Mouse (Mus musculus) CH12.LX (cell line): ENCODE measurements at regions not wholly inside any gene's neighbourhood (a gene's known extent, or its start where the extent isn't known, plus 50 kb on each side); places are given as distances from the start of the nearest gene placed in this dataset.

Experiments used
- DNase-seq: peaks from one replicate; pipeline ENCODE4 v3.0.0-alpha.2; 2013; ENCODE audit errors: extremely low read depth
- H3K27ac ChIP-seq: 2 replicates; pipeline ENCODE4 v1.5.1; 2012; ENCODE audit warnings: low read depth, mild to moderate bottlenecking, control low read depth, moderate library complexity; ENCODE audit not compliant: insufficient read depth
- H3K27me3 ChIP-seq: replicated peaks from 2 replicates; pipeline ENCODE3; 2012; ENCODE audit warnings: inconsistent platforms
- H3K36me3 ChIP-seq, 2 experiments: replicated peaks in 1 of 2; 2 replicates each; pipeline versions ENCODE3 to v1.6.1; 2012; ENCODE audit warnings: inconsistent platforms in 1 of 2, low read length in 1 of 2, mild to moderate bottlenecking in 1 of 2, mixed read lengths in 1 of 2, moderate library complexity in 1 of 2; ENCODE audit not compliant: control insufficient read depth in 1 of 2, insufficient read depth in 1 of 2
- H3K4me1 ChIP-seq, 2 experiments: 2 replicates each; pipeline ENCODE4 v1.6.1; 2012; ENCODE audit warnings: inconsistent platforms in 1 of 2, moderate library complexity in 1 of 2; ENCODE audit not compliant: insufficient read depth in 2 of 2, control insufficient read depth in 1 of 2
- H3K4me2 ChIP-seq: 2 replicates; pipeline ENCODE4 v1.6.1; 2012; ENCODE audit warnings: low read depth, mild to moderate bottlenecking, control low read depth; ENCODE audit not compliant: poor library complexity, insufficient read depth, severe bottlenecking
- H3K4me3 ChIP-seq, 3 experiments: fragments of 150-350 bp in 1 of 3; sonication (generic) in 1 of 3; replicated peaks in 1 of 3; 2 replicates each; pipeline versions ENCODE3 to v1.5.1; 2011 to 2012; ENCODE audit warnings: low read depth in 2 of 3, low read length in 2 of 3, mild to moderate bottlenecking in 2 of 3, moderate library complexity in 2 of 3, control low read depth in 1 of 3, improper control_type of control experiment in 1 of 3, inconsistent platforms in 1 of 3, mixed read lengths in 1 of 3; ENCODE audit not compliant: poor library complexity in 1 of 3
- H3K79me2 ChIP-seq: replicated peaks from 2 replicates; pipeline ENCODE4 v1.6.1; 2012; ENCODE audit warnings: mild to moderate bottlenecking, moderate library complexity; ENCODE audit not compliant: control insufficient read depth, poor library complexity, insufficient read depth, severe bottlenecking; ENCODE audit errors: extremely low read depth
- H3K9ac ChIP-seq: 2 replicates; pipeline ENCODE4 v1.6.1; 2012; ENCODE audit warnings: low read depth, mild to moderate bottlenecking, control low read depth, moderate library complexity; ENCODE audit not compliant: insufficient read depth
- H3K9me3 ChIP-seq: replicated peaks from 2 replicates; pipeline ENCODE3; 2012; ENCODE audit warnings: low read length, inconsistent platforms, mixed read lengths
- BHLHE40 ChIP-seq: IDR thresholded peaks from 2 replicates; pipeline ENCODE4 v1.6.1; 2011; ENCODE audit warnings: mild to moderate bottlenecking, low read depth, low read length, improper control_type of control experiment
- CHD1 ChIP-seq: IDR thresholded peaks from 2 replicates; pipeline ENCODE4 v1.6.1; 2012; ENCODE audit warnings: low read depth, low read length, improper control_type of control experiment, inconsistent platforms
- CHD2 ChIP-seq: IDR thresholded peaks from 2 replicates; pipeline ENCODE4 v1.6.1; 2011; ENCODE audit warnings: low read length, improper control_type of control experiment
- ELF1 ChIP-seq: IDR thresholded peaks from 2 replicates; pipeline ENCODE4 v1.6.1; 2014; ENCODE audit warnings: low read depth, mild to moderate bottlenecking, inconsistent platforms, low read length, improper control_type of control experiment
- ETS1 ChIP-seq: conservative IDR thresholded peaks from 2 replicates; pipeline ENCODE4 v1.6.1; 2012; ENCODE audit warnings: low read depth, mild to moderate bottlenecking, inconsistent platforms, low read length, improper control_type of control experiment, moderate library complexity
- GABPA ChIP-seq: IDR thresholded peaks from 2 replicates; pipeline ENCODE4 v1.6.1; 2012; ENCODE audit warnings: low read depth, low read length, improper control_type of control experiment, inconsistent platforms; ENCODE audit not compliant: insufficient replicate concordance
- HCFC1 ChIP-seq: IDR thresholded peaks from 2 replicates; pipeline ENCODE4 v1.6.1; 2012; ENCODE audit warnings: low read depth, mild to moderate bottlenecking, inconsistent platforms, low read length, improper control_type of control experiment
- IRF4 ChIP-seq: IDR thresholded peaks from 2 replicates; pipeline ENCODE4 v1.6.1; 2014; ENCODE audit warnings: low read depth, mild to moderate bottlenecking, inconsistent platforms, low read length, improper control_type of control experiment
- JUN ChIP-seq: IDR thresholded peaks from 2 replicates; pipeline ENCODE4 v1.6.1; 2011; ENCODE audit warnings: low read depth, mild to moderate bottlenecking, low read length, improper control_type of control experiment, moderate library complexity; ENCODE audit not compliant: insufficient read depth
- JUND ChIP-seq: conservative IDR thresholded peaks from 2 replicates; pipeline ENCODE4 v1.6.1; 2011; ENCODE audit warnings: low read depth, low read length, improper control_type of control experiment
- KAT2A ChIP-seq: IDR thresholded peaks from 2 replicates; pipeline ENCODE4 v1.6.1; 2012; ENCODE audit warnings: low read length, improper control_type of control experiment, inconsistent platforms; ENCODE audit not compliant: insufficient replicate concordance
- MXI1 ChIP-seq: IDR thresholded peaks from 2 replicates; pipeline ENCODE4 v1.6.1; 2011; ENCODE audit warnings: mild to moderate bottlenecking, low read depth, low read length, improper control_type of control experiment
- NRF1 ChIP-seq: IDR thresholded peaks from 2 replicates; pipeline ENCODE4 v1.6.1; 2014; ENCODE audit warnings: low read depth, mild to moderate bottlenecking, inconsistent platforms, low read length, improper control_type of control experiment, moderate library complexity
- PAX5 ChIP-seq: IDR thresholded peaks from 2 replicates; pipeline ENCODE4 v1.6.1; 2012; ENCODE audit warnings: low read length, inconsistent platforms, mixed read lengths
- POLR2AphosphoS2 ChIP-seq: IDR thresholded peaks from 2 replicates; pipeline ENCODE4 v1.6.1; 2011; ENCODE audit warnings: low read depth, low read length, improper control_type of control experiment
- SMC3 ChIP-seq: IDR thresholded peaks from 2 replicates; pipeline ENCODE4 v1.6.1; 2011; ENCODE audit warnings: low read depth, low read length, improper control_type of control experiment
- TBP ChIP-seq: conservative IDR thresholded peaks from 2 replicates; pipeline ENCODE4 v1.6.1; 2011; ENCODE audit warnings: low read depth, low read length, improper control_type of control experiment
- TCF12 ChIP-seq: IDR thresholded peaks from 2 replicates; pipeline ENCODE4 v1.6.1; 2014; ENCODE audit warnings: low read depth, mild to moderate bottlenecking, inconsistent platforms, low read length, improper control_type of control experiment
- UBTF ChIP-seq: IDR thresholded peaks from 2 replicates; pipeline ENCODE4 v1.6.1; 2012; ENCODE audit warnings: low read depth, mild to moderate bottlenecking, inconsistent platforms, low read length, improper control_type of control experiment, moderate library complexity
- USF2 ChIP-seq: conservative IDR thresholded peaks from 2 replicates; pipeline ENCODE4 v1.6.1; 2011; ENCODE audit warnings: low read depth, low read length, improper control_type of control experiment
- ZC3H11A ChIP-seq: IDR thresholded peaks from 2 replicates; pipeline ENCODE4 v1.6.1; 2012; ENCODE audit warnings: low read depth, mild to moderate bottlenecking, inconsistent platforms, low read length, improper control_type of control experiment
- ZKSCAN1 ChIP-seq: IDR thresholded peaks from 2 replicates; pipeline ENCODE4 v1.6.1; 2012; ENCODE audit warnings: low read depth, inconsistent platforms, low read length, improper control_type of control experiment, borderline replicate concordance
- ZMIZ1 ChIP-seq: IDR thresholded peaks from 2 replicates; pipeline ENCODE4 v1.6.1; 2012; ENCODE audit warnings: low read depth, mild to moderate bottlenecking, inconsistent platforms, low read length, improper control_type of control experiment
- ZNF384 ChIP-seq: IDR thresholded peaks from 2 replicates; pipeline ENCODE4 v1.6.1; 2012; ENCODE audit warnings: low read depth, low read length, improper control_type of control experiment, inconsistent platforms
- dilution Hi-C: fragments of 300-500 bp; cut with MboI; formaldehyde crosslinking; loops from 2 replicates; pipeline ENCODE4 v1.14.3; 2020; ENCODE audit warnings: low sequenced_read_pairs; ENCODE audit not compliant: extremely low pct_unique_long_range_greater_than_20kb, extremely low pct_ligation_motif_present
- in situ Hi-C: fragments of 300-500 bp; cut with MboI; formaldehyde crosslinking; loops from 3 replicates; pipeline ENCODE4 v1.14.3; 2019; ENCODE audit warnings: low sequenced_read_pairs, low pct_ligation_motif_present, low pct_unique_long_range_greater_than_20kb, mixed read lengths

DNA sequence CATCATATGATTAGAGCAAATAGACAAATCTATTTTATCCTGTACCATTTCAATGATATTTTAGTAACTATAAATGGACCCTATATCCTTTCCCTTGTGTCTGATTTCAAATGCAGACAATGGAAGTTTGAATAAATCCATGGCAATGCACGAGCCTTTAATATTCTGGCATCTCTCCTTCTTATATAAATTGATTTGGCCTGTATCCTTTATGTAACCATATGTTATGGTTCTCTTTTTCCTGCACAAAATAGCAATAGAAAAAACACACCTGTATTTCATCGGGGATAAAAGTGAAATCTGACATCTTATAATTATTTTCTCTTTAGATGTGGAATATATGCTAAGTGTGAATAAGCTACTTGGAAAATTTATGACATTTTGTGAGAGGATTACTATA lies 247.1 kb downstream of the Myh15 start:
- Histone ChIP-seq H3K9ac (no peak overlapping the region), H3K4me2 (no peak overlapping the region), H3K27ac (no peak overlapping the region), H3K4me3 (no peak overlapping the region), H3K79me2 (no peaks in the 10 kb centered on the region), H3K9me3 (no peaks in the 10 kb centered on the region), H3K4me1 (no peaks in the 10 kb centered on the region), H3K27me3 (no peaks in the 10 kb centered on the region), H3K36me3 (no peaks in the 10 kb centered on the region)
- in situ Hi-C loops: no loop called here
- no peak for TF ChIP-seq CHD2
- TF ChIP-seq HCFC1: no peak
- TF ChIP-seq JUND: no peak
- TF ChIP-seq ZKSCAN1: no peak
- TF ChIP-seq ETS1: no peak
- no peak for TF ChIP-seq UBTF
- no peak for TF ChIP-seq ZNF384
- no peak for TF ChIP-seq KAT2A
- no peak for TF ChIP-seq ELF1
- TF ChIP-seq IRF4: no peak
- no peak for TF ChIP-seq NRF1
- no peak for TF ChIP-seq TBP
- TF ChIP-seq MXI1: no peak
- no peak for TF ChIP-seq ZC3H11A
- TF ChIP-seq GABPA: no peak
- no peak for TF ChIP-seq CHD1
- DNase-seq: no peak
- dilution Hi-C loops: no loop called here

DNA sequence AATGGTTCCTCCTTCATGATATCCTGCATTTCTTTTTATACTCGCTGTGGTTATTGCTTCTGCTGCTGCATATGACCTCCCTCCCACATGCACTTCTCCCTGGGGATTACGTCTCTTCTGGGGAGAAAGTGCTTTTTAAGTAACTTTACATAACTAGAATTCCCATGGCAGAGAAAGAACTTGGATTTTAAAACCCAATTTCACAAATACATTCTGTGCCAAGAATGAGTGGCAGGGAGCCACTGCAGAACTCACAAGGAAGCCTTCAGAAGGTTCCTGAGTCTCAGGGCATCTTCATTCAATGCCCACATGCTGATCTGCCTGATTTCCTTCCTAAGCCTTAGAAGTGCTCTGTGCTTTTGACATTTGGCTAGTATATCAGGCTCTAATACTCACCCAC lies 259.8 kb downstream of the Myh15 start:
- Histone ChIP-seq H3K4me3 (no peak overlapping the region), H3K79me2 (no peaks in the 10 kb centered on the region), H3K36me3 (no peaks in the 10 kb centered on the region), H3K27ac (no peak overlapping the region), H3K9me3 (no peaks in the 10 kb centered on the region), H3K27me3 (no peaks in the 10 kb centered on the region), H3K9ac (no peak overlapping the region), H3K4me1 (peaks cover 0 to 25% of the 10 kb centered on the region in 2 experiments; a peak in 2 of 4 replicates), H3K4me2 (no peak overlapping the region)
- DNase-seq: no peak
- dilution Hi-C loops: no loop called here
- TF ChIP-seq TBP (no peak), NRF1 (no peak), ZNF384 (no peak), BHLHE40 (no peak), ZMIZ1 (no peak), POLR2AphosphoS2 (no peak), KAT2A (no peak), ZKSCAN1 (no peak), ELF1 (no peak), ZC3H11A (no peak), PAX5 (no peak), JUN (no peak), USF2 (no peak), SMC3 (no peak), JUND (no peak), TCF12 (no peak)
- in situ Hi-C loops: no loop called here
